In genomic region chr11:20343952-20344351, GRCm38 (mm10) we compare ENCODE assay signal across 33 mouse cellular contexts.
"Had no signal": no experiment of that assay in that cellular context is flagged by ENCODE, and none has a peak within 500 bp of the region (broad histone marks: within the 10 kb centered on the region; RNA-seq: fewer than 3 reads in every experiment).

No protein-coding gene starts in this region.

- H3K4me1 ChIP-seq: heart, embryonic 10.5 days; hindbrain, embryonic 10.5 days; hindbrain, embryonic 12.5 days; hindbrain, embryonic 13.5 days; hindbrain, embryonic 15.5 days; kidney, embryonic 15.5 days had no signal

- DNase-seq: heart, postnatal 10 days; heart, postnatal 14 days; heart, postnatal 36 days; heart, postnatal 4 days; kidney, adult 11 months; kidney, adult 18-20 months; kidney, adult 2 months; kidney, adult 8-10 months; kidney, adult 9 months; kidney, postnatal 10 days; kidney, postnatal 14 days; kidney, postnatal 25 days; kidney, postnatal 36 days; kidney, postnatal 4 days; layer of hippocampus, adult 9-11 months; layer of hippocampus, postnatal 36 days had no signal

- H3K36me3 ChIP-seq: heart, embryonic 10.5 days; heart, embryonic 12.5 days; heart, embryonic 13.5 days; heart, embryonic 15.5 days; hindbrain, embryonic 10.5 days; hindbrain, embryonic 12.5 days; hindbrain, embryonic 13.5 days; hindbrain, embryonic 15.5 days; kidney, embryonic 15.5 days had no signal

- H3K4me2 ChIP-seq: heart, embryonic 11.5 days; heart, embryonic 12.5 days; heart, embryonic 13.5 days; heart, embryonic 15.5 days; hindbrain, embryonic 12.5 days; hindbrain, embryonic 13.5 days; hindbrain, embryonic 14.5 days; hindbrain, embryonic 15.5 days; kidney, embryonic 15.5 days had no signal

- ATAC-seq: hindbrain, embryonic 16.5 days; hindbrain, postnatal 0 days; inflammation-experienced regulatory T-cells, adult 6 months had no signal

- H3K27ac ChIP-seq: heart, embryonic 10.5 days; heart, embryonic 13.5 days; heart, embryonic 15.5 days; hindbrain, embryonic 10.5 days; hindbrain, embryonic 12.5 days; hindbrain, embryonic 13.5 days; hindbrain, embryonic 14.5 days; hindbrain, embryonic 15.5 days; hindbrain, postnatal 0 days; kidney, embryonic 15.5 days; kidney, postnatal 0 days; layer of hippocampus, adult 2 months; left cerebral cortex, adult 2 months had no signal

- H3K27me3 ChIP-seq: heart, embryonic 12.5 days; heart, embryonic 13.5 days; heart, embryonic 15.5 days; hindbrain, embryonic 12.5 days; hindbrain, embryonic 13.5 days; hindbrain, embryonic 15.5 days; kidney, embryonic 15.5 days had no signal

- H3K9ac ChIP-seq: heart, embryonic 12.5 days; heart, embryonic 13.5 days; heart, embryonic 15.5 days; hindbrain, embryonic 12.5 days; hindbrain, embryonic 13.5 days; hindbrain, embryonic 14.5 days; hindbrain, embryonic 15.5 days; kidney, embryonic 15.5 days had no signal

- H3K9me3 ChIP-seq: heart, embryonic 12.5 days; heart, embryonic 13.5 days; heart, embryonic 15.5 days; hindbrain, embryonic 10.5 days; hindbrain, embryonic 12.5 days; hindbrain, embryonic 13.5 days; hindbrain, embryonic 15.5 days; kidney, embryonic 15.5 days had no signal

- H3K4me3 ChIP-seq: heart, embryonic 10.5 days; heart, embryonic 12.5 days; heart, embryonic 13.5 days; heart, embryonic 15.5 days; hindbrain, embryonic 10.5 days; hindbrain, embryonic 12.5 days; hindbrain, embryonic 13.5 days; hindbrain, embryonic 15.5 days; kidney, embryonic 15.5 days; layer of hippocampus, adult 2 months; left cerebral cortex, adult 2 months had no signal
